Mouse (Mus musculus) midbrain, embryonic 13.5 days (tissue): ENCODE data around the gene Tmem120b. TPM values are rescaled to one million over a fixed set of nuclear protein-coding genes. Genes with fewer than 3 reads are reported as not detected.

Experiments
- ATAC-seq: fragments of 200-750 bp; cut with Nextera tagmentation; 2 replicates; pipeline ENCODE4 v1.8.0; 2017; ENCODE audit warnings: mild to moderate bottlenecking, moderate TSS enrichment, moderate library complexity
- H3K27ac ChIP-seq: fragments of 300-500 bp; sonication (generic); 2 replicates; pipeline ENCODE4 v1.5.1; 2015; ENCODE audit warnings: inconsistent platforms, mild to moderate bottlenecking, moderate library complexity
- H3K27me3 ChIP-seq: fragments of 300-500 bp; sonication (generic); 2 replicates; pipeline ENCODE4 v1.6.1; 2015; ENCODE audit warnings: mild to moderate bottlenecking, inconsistent platforms
- H3K36me3 ChIP-seq: fragments of 300-500 bp; sonication (generic); 2 replicates; pipeline ENCODE4 v1.6.1; 2015; ENCODE audit warnings: mild to moderate bottlenecking, inconsistent platforms
- H3K4me1 ChIP-seq: fragments of 300-500 bp; sonication (generic); replicated peaks from 2 replicates; pipeline ENCODE4 v1.6.1; 2015; ENCODE audit warnings: inconsistent platforms
- H3K4me2 ChIP-seq: fragments of 300-500 bp; sonication (generic); replicated peaks from 2 replicates; pipeline ENCODE4 v1.6.1; 2015; ENCODE audit warnings: moderate library complexity, mild to moderate bottlenecking, inconsistent platforms
- H3K4me3 ChIP-seq: fragments of 300-500 bp; sonication (generic); replicated peaks from 2 replicates; pipeline ENCODE4 v1.5.1; 2015; ENCODE audit warnings: mild to moderate bottlenecking, inconsistent platforms
- H3K9ac ChIP-seq: fragments of 300-500 bp; sonication (generic); replicated peaks from 2 replicates; pipeline ENCODE4 v1.6.1; 2015; ENCODE audit warnings: mild to moderate bottlenecking, inconsistent platforms
- H3K9me3 ChIP-seq: fragments of 300-500 bp; sonication (generic); 2 replicates; pipeline ENCODE4 v1.6.1; 2016; ENCODE audit warnings: mild to moderate bottlenecking, inconsistent platforms
- WGBS: fragments of 180-500 bp; shearing (Covaris S2); methylation state at CpG from one replicate; pipeline ENCODE4 v1.1.7; 2015; 5-methylcytosine and 5-hydroxymethylcytosine counted together
- polyA plus RNA-seq: library from polyadenylated mRNA; unstranded; fragments of >200 nt; fragmentation: Nextera tagmentation; extraction: Ambion mirVana; gene quantifications from 2 replicates; pipeline ENCODE4 v1.2.1, GENCODE M21; 2015

Tmem120b gene
- polyA plus RNA-seq, 1 experiment from 2014 or later = 12.8 TPM

- H3K4me3 ChIP-seq = no peak overlapping the region
- H3K27me3 ChIP-seq = no peaks in the 10 kb centered on the region
- H3K9me3 ChIP-seq = no peaks in the 10 kb centered on the region
- H3K4me1 ChIP-seq = no peaks in the 10 kb centered on the region
- no peak overlapping the region for H3K9ac ChIP-seq
- H3K4me2 ChIP-seq = no peak overlapping the region
- WGBS = 88% methylated on average over 2 of the region's 2 CpGs
- ATAC-seq = no peak
- H3K36me3 ChIP-seq = peaks cover 12% of the 10 kb centered on the region
- no peak overlapping the region for H3K27ac ChIP-seq
Observed at GRCm38 (mm10) chr5:123098487-123098886, 30.3 kb downstream of the Tmem120b start.

- ATAC-seq = no peak
- Histone ChIP-seq H3K4me3 (no peak overlapping the region), H3K36me3 (peaks cover 12% of the 10 kb centered on the region), H3K4me2 (no peak overlapping the region), H3K27ac (no peak overlapping the region), H3K4me1 (no peaks in the 10 kb centered on the region), H3K9ac (no peak overlapping the region), H3K27me3 (no peaks in the 10 kb centered on the region), H3K9me3 (no peaks in the 10 kb centered on the region)
- 78% methylated on average over 7 of the region's 7 CpGs for WGBS
Observed at GRCm38 (mm10) chr5:123102376-123102775, 34.2 kb downstream of the Tmem120b start.

- Histone ChIP-seq H3K4me3 (no peak overlapping the region), H3K4me2 (no peak overlapping the region), H3K9me3 (no peaks in the 10 kb centered on the region), H3K9ac (no peak overlapping the region), H3K27ac (no peak overlapping the region), H3K36me3 (peaks cover 12% of the 10 kb centered on the region), H3K4me1 (no peaks in the 10 kb centered on the region), H3K27me3 (no peaks in the 10 kb centered on the region)
- WGBS = 80% methylated on average over 8 of the region's 8 CpGs
- ATAC-seq = no peak
Observed at GRCm38 (mm10) chr5:123103556-123103955, 35.3 kb downstream of the Tmem120b start.

GRCm38 (mm10) chr5:123104769-123105168 is 36.6 kb downstream of the Tmem120b start:
- Histone ChIP-seq H3K9me3 (no peaks in the 10 kb centered on the region), H3K27ac (no peak overlapping the region), H3K36me3 (peaks cover 7% of the 10 kb centered on the region), H3K27me3 (no peaks in the 10 kb centered on the region), H3K4me2 (no peak overlapping the region), H3K4me3 (no peak overlapping the region), H3K9ac (no peak overlapping the region), H3K4me1 (peaks cover 10% of the 10 kb centered on the region)
- no peak for ATAC-seq
- WGBS = 83% methylated on average over 6 of the region's 6 CpGs

- H3K4me1 ChIP-seq = peaks cover 21% of the 10 kb centered on the region
- H3K4me2 ChIP-seq = peak overlapping the region; percentile 38
- peak; percentile 72 for ATAC-seq
- H3K27ac ChIP-seq = peak overlapping the region; percentile 72
- WGBS = 28% methylated on average over 13 of the region's 13 CpGs
- H3K9ac ChIP-seq = peak overlapping the region; percentile 25; the same call in 1 of the 2 replicates
- H3K36me3 ChIP-seq = no peaks in the 10 kb centered on the region
- no peak overlapping the region; the same call in 1 of the 2 replicates for H3K4me3 ChIP-seq
- no peaks in the 10 kb centered on the region for H3K27me3 ChIP-seq
- no peaks in the 10 kb centered on the region for H3K9me3 ChIP-seq
Observed at GRCm38 (mm10) chr5:123109452-123110203, 41.4 kb downstream of the Tmem120b start.

GRCm38 (mm10) chr5:123110296-123110721 is 42.1 kb downstream of the Tmem120b start:
- H3K9ac ChIP-seq = 0 out of 2 replicates have a peak overlapping the region, but pooled peaks have one; percentile 41
- no peaks in the 10 kb centered on the region for H3K27me3 ChIP-seq
- WGBS = 40% methylated on average over 13 of the region's 13 CpGs
- peak overlapping the region; percentile 38 for H3K4me2 ChIP-seq
- H3K4me1 ChIP-seq = peaks cover 21% of the 10 kb centered on the region
- no peaks in the 10 kb centered on the region for H3K9me3 ChIP-seq
- peak overlapping the region; percentile 72 for H3K27ac ChIP-seq
- H3K36me3 ChIP-seq = no peaks in the 10 kb centered on the region
- no peak overlapping the region for H3K4me3 ChIP-seq
- peak; percentile 65; the same call in 1 of the 2 replicates for ATAC-seq

- Histone ChIP-seq H3K27ac (no peak overlapping the region), H3K9ac (no peak overlapping the region), H3K9me3 (no peaks in the 10 kb centered on the region), H3K27me3 (no peaks in the 10 kb centered on the region), H3K4me1 (peaks cover 17% of the 10 kb centered on the region), H3K4me3 (no peak overlapping the region), H3K36me3 (no peaks in the 10 kb centered on the region; the same call in 1 of the 2 replicates), H3K4me2 (no peak overlapping the region)
- no peak for ATAC-seq
- WGBS = 73% methylated on average over 11 of the region's 11 CpGs
Observed at GRCm38 (mm10) chr5:123114109-123114508, 45.9 kb downstream of the Tmem120b start.

- WGBS = 34% methylated on average over 7 of the region's 7 CpGs
- Histone ChIP-seq H3K9ac (no peak overlapping the region), H3K9me3 (no peaks in the 10 kb centered on the region), H3K36me3 (no peaks in the 10 kb centered on the region; the same call in 1 of the 2 replicates), H3K4me2 (no peak overlapping the region), H3K27ac (no peak overlapping the region), H3K4me1 (peaks cover 9% of the 10 kb centered on the region), H3K27me3 (no peaks in the 10 kb centered on the region), H3K4me3 (no peak overlapping the region)
- peak; percentile 37; the same call in 1 of the 2 replicates for ATAC-seq
Observed at GRCm38 (mm10) chr5:123114924-123115323, 46.7 kb downstream of the Tmem120b start.

GRCm38 (mm10) chr5:123116080-123116479 is 47.9 kb downstream of the Tmem120b start:
- H3K4me1 ChIP-seq = peaks cover 5% of the 10 kb centered on the region
- no peak overlapping the region for H3K4me3 ChIP-seq
- no peak overlapping the region for H3K4me2 ChIP-seq
- no peaks in the 10 kb centered on the region for H3K27me3 ChIP-seq
- 79% methylated on average over 8 of the region's 8 CpGs for WGBS
- no peak overlapping the region for H3K9ac ChIP-seq
- no peak overlapping the region for H3K27ac ChIP-seq
- no peak for ATAC-seq
- no peaks in the 10 kb centered on the region for H3K9me3 ChIP-seq
- H3K36me3 ChIP-seq = no peaks in the 10 kb centered on the region; the same call in 1 of the 2 replicates

GRCm38 (mm10) chr5:123117257-123117656 is 49.0 kb downstream of the Tmem120b start:
- peaks cover 5% of the 10 kb centered on the region for H3K4me1 ChIP-seq
- WGBS = 15% methylated on average over 10 of the region's 10 CpGs
- peaks cover 1% of the 10 kb centered on the region; the same call in 1 of the 2 replicates for H3K36me3 ChIP-seq
- no peak overlapping the region for H3K4me2 ChIP-seq
- H3K4me3 ChIP-seq = no peak overlapping the region
- no peak overlapping the region for H3K27ac ChIP-seq
- no peaks in the 10 kb centered on the region for H3K27me3 ChIP-seq
- no peaks in the 10 kb centered on the region for H3K9me3 ChIP-seq
- H3K9ac ChIP-seq = no peak overlapping the region
- no peak for ATAC-seq

- Histone ChIP-seq H3K9ac (no peak overlapping the region), H3K9me3 (no peaks in the 10 kb centered on the region), H3K4me1 (peaks cover 5% of the 10 kb centered on the region), H3K4me2 (no peak overlapping the region), H3K4me3 (no peak overlapping the region), H3K27ac (no peak overlapping the region), H3K27me3 (no peaks in the 10 kb centered on the region), H3K36me3 (peaks cover 4% of the 10 kb centered on the region; the same call in 1 of the 2 replicates)
- no peak for ATAC-seq
- WGBS = 88% methylated on average over 8 of the region's 8 CpGs
Observed at GRCm38 (mm10) chr5:123117773-123118172, 49.6 kb downstream of the Tmem120b start.

GRCm38 (mm10) chr5:123118826-123119225 is 50.6 kb downstream of the Tmem120b start:
- Histone ChIP-seq H3K9ac (no peak overlapping the region), H3K4me3 (no peak overlapping the region), H3K9me3 (no peaks in the 10 kb centered on the region), H3K27me3 (no peaks in the 10 kb centered on the region), H3K36me3 (peaks cover 15% of the 10 kb centered on the region), H3K27ac (no peak overlapping the region), H3K4me2 (no peak overlapping the region), H3K4me1 (peaks cover 5% of the 10 kb centered on the region)
- 86% methylated on average over 10 of the region's 10 CpGs for WGBS
- no peak for ATAC-seq
